Mouse (Mus musculus): ENCODE measurements at regions not wholly inside any gene's neighbourhood (a gene's known extent, or its start where the extent isn't known, plus 50 kb on each side); places are given as distances from the start of the nearest gene placed in this dataset.

DNA sequence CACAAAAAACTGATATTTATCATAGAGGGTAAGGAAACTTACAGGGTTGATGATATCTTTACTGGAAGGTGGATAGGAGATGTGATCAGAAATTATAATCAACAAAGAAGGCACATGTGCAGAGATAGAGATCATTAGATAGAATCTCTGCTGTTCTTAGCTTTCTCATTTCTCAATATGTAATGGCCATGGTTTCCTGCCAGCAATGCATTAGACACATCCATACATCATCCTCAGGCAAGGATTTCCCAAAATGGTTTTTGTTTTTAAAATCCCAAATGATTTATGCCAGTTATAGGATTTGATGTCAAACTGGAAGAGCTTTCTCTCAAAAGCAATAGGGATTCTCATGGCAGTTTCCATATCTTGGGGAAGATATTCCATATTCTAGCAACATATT is 52.0 kb upstream of the C030005K15Rik start:
- TF ChIP-seq POLR2A (IDR thresholded peaks at IDR 0.05; ENCODE audit: borderline replicate concordance, insufficient read depth, low read length) (no peak), CTCF (IDR thresholded peaks at IDR 0.05; ENCODE audit: borderline replicate concordance, insufficient read depth, low read depth, low read length) (no peak)

All from cerebellum, adult 2 months (tissue).